Mouse (Mus musculus): ENCODE results near the gene Sco1. TPM values are rescaled to one million over a fixed set of nuclear protein-coding genes. Genes with fewer than 3 reads are reported as not detected.

Gene Sco1
- polyA plus RNA-seq, 1 experiment from 2014 or later: 20.3 TPM

GRCm38 (mm10) chr11:67099241-67099640, 46.8 kb downstream of the Sco1 start:
- Histone ChIP-seq H3K36me3 (ENCODE audit: control insufficient read depth, insufficient read depth, low read length) (no peaks in the 10 kb centered on the region), H3K27ac (ENCODE audit: low read depth, low read length) (no peak overlapping the region), H3K27me3 (replicated peaks; ENCODE audit: control insufficient read depth, insufficient read depth, low read length) (peaks cover 2% of the 10 kb centered on the region), H3K4me2 (no peak overlapping the region), H3K4me1 (replicated peaks; ENCODE audit: control insufficient read depth, insufficient read depth, low read length) (no peaks in the 10 kb centered on the region), H3K4me3 (ENCODE audit: low read depth, low read length) (no peak overlapping the region), H3K9me3 (ENCODE audit: control insufficient read depth, low read length) (no peaks in the 10 kb centered on the region), H3K9ac (ENCODE audit: low read depth, low read length) (no peak overlapping the region)
- 84% methylated on average over 16 of the region's 16 CpGs for WGBS
- DNase-seq (ENCODE audit: low spot score): no peak
- ATAC-seq (replicated peaks; ENCODE audit: low FRiP score): no peak

GRCm38 (mm10) chr11:67100169-67100568, 47.7 kb downstream of the Sco1 start:
- Histone ChIP-seq H3K4me3 (ENCODE audit: low read depth, low read length) (no peak overlapping the region), H3K27me3 (replicated peaks; ENCODE audit: control insufficient read depth, insufficient read depth, low read length) (no peaks in the 10 kb centered on the region; the same call in 1 of the 2 replicates), H3K9me3 (ENCODE audit: control insufficient read depth, low read length) (no peaks in the 10 kb centered on the region), H3K36me3 (ENCODE audit: control insufficient read depth, insufficient read depth, low read length) (no peaks in the 10 kb centered on the region), H3K9ac (ENCODE audit: low read depth, low read length) (no peak overlapping the region), H3K4me1 (replicated peaks; ENCODE audit: control insufficient read depth, insufficient read depth, low read length) (no peaks in the 10 kb centered on the region), H3K4me2 (no peak overlapping the region), H3K27ac (ENCODE audit: low read depth, low read length) (no peak overlapping the region)
- ATAC-seq (replicated peaks; ENCODE audit: low FRiP score): no peak
- DNase-seq (ENCODE audit: low spot score): no peak
- 26% methylated on average over 6 of the region's 6 CpGs for WGBS

- no peak for DNase-seq (ENCODE audit: low spot score)
- 27% methylated on average over 8 of the region's 8 CpGs for WGBS
These were observed 49.2 kb downstream of the Sco1 start for GRCm38 (mm10) chr11:67101713-67102112.

GRCm38 (mm10) chr11:67103256-67103655, 50.8 kb downstream of the Sco1 start:
- no peak overlapping the region for H3K4me2 ChIP-seq
- WGBS: 69% methylated on average over 9 of the region's 9 CpGs

More at GRCm38 (mm10) chr11:67101713-67102112, 49.2 kb downstream of the Sco1 start:
- Histone ChIP-seq H3K27me3 (replicated peaks; ENCODE audit: control insufficient read depth, insufficient read depth, low read length) (no peaks in the 10 kb centered on the region), H3K4me2 (no peak overlapping the region), H3K27ac (ENCODE audit: low read depth, low read length) (no peak overlapping the region), H3K9ac (ENCODE audit: low read depth, low read length) (no peak overlapping the region), H3K4me3 (ENCODE audit: low read depth, low read length) (no peak overlapping the region), H3K9me3 (ENCODE audit: control insufficient read depth, low read length) (no peaks in the 10 kb centered on the region), H3K4me1 (replicated peaks; ENCODE audit: control insufficient read depth, insufficient read depth, low read length) (no peaks in the 10 kb centered on the region), H3K36me3 (ENCODE audit: control insufficient read depth, insufficient read depth, low read length) (no peaks in the 10 kb centered on the region)
- ATAC-seq (replicated peaks; ENCODE audit: low FRiP score): no peak

GRCm38 (mm10) chr11:67104242-67104641, 51.8 kb downstream of the Sco1 start:
- DNase-seq (ENCODE audit: low spot score) (no peak), ATAC-seq (replicated peaks; ENCODE audit: low FRiP score) (no peak)
- no peak overlapping the region for H3K4me3 ChIP-seq (ENCODE audit: low read depth, low read length)
- no peaks in the 10 kb centered on the region for H3K4me1 ChIP-seq (replicated peaks; ENCODE audit: control insufficient read depth, insufficient read depth, low read length)
- no peak overlapping the region for H3K4me2 ChIP-seq
- H3K36me3 ChIP-seq (ENCODE audit: control insufficient read depth, insufficient read depth, low read length): no peaks in the 10 kb centered on the region
- no peak overlapping the region for H3K9ac ChIP-seq (ENCODE audit: low read depth, low read length)
- no peaks in the 10 kb centered on the region for H3K27me3 ChIP-seq (replicated peaks; ENCODE audit: control insufficient read depth, insufficient read depth, low read length)
- 68% methylated on average over 1 of the region's 1 CpGs for WGBS
- no peaks in the 10 kb centered on the region for H3K9me3 ChIP-seq (ENCODE audit: control insufficient read depth, low read length)
- H3K27ac ChIP-seq (ENCODE audit: low read depth, low read length): no peak overlapping the region

More at GRCm38 (mm10) chr11:67103256-67103655, 50.8 kb downstream of the Sco1 start:
- Histone ChIP-seq H3K4me1 (replicated peaks; ENCODE audit: control insufficient read depth, insufficient read depth, low read length) (no peaks in the 10 kb centered on the region), H3K36me3 (ENCODE audit: control insufficient read depth, insufficient read depth, low read length) (no peaks in the 10 kb centered on the region), H3K4me3 (ENCODE audit: low read depth, low read length) (no peak overlapping the region), H3K27me3 (replicated peaks; ENCODE audit: control insufficient read depth, insufficient read depth, low read length) (no peaks in the 10 kb centered on the region), H3K9ac (ENCODE audit: low read depth, low read length) (no peak overlapping the region), H3K9me3 (ENCODE audit: control insufficient read depth, low read length) (no peaks in the 10 kb centered on the region), H3K27ac (ENCODE audit: low read depth, low read length) (no peak overlapping the region)
- ATAC-seq (replicated peaks; ENCODE audit: low FRiP score) (no peak), DNase-seq (ENCODE audit: low spot score) (no peak)

- Histone ChIP-seq H3K36me3 (ENCODE audit: control insufficient read depth, insufficient read depth, low read length) (no peaks in the 10 kb centered on the region), H3K27ac (ENCODE audit: low read depth, low read length) (no peak overlapping the region), H3K9ac (ENCODE audit: low read depth, low read length) (no peak overlapping the region), H3K4me1 (replicated peaks; ENCODE audit: control insufficient read depth, insufficient read depth, low read length) (no peaks in the 10 kb centered on the region), H3K4me3 (ENCODE audit: low read depth, low read length) (no peak overlapping the region), H3K27me3 (replicated peaks; ENCODE audit: control insufficient read depth, insufficient read depth, low read length) (no peaks in the 10 kb centered on the region), H3K9me3 (ENCODE audit: control insufficient read depth, low read length) (no peaks in the 10 kb centered on the region), H3K4me2 (no peak overlapping the region)
- WGBS: 74% methylated on average over 11 of the region's 11 CpGs
- DNase-seq (ENCODE audit: low spot score) (no peak), ATAC-seq (replicated peaks; ENCODE audit: low FRiP score) (no peak)
These were observed 52.2 kb downstream of the Sco1 start for GRCm38 (mm10) chr11:67104714-67105113.

GRCm38 (mm10) chr11:67105689-67106088, 53.2 kb downstream of the Sco1 start:
- DNase-seq (ENCODE audit: low spot score) (no peak), ATAC-seq (replicated peaks; ENCODE audit: low FRiP score) (no peak)
- Histone ChIP-seq H3K9ac (ENCODE audit: low read depth, low read length) (no peak overlapping the region), H3K4me3 (ENCODE audit: low read depth, low read length) (no peak overlapping the region), H3K36me3 (ENCODE audit: control insufficient read depth, insufficient read depth, low read length) (no peaks in the 10 kb centered on the region), H3K27me3 (replicated peaks; ENCODE audit: control insufficient read depth, insufficient read depth, low read length) (no peaks in the 10 kb centered on the region), H3K9me3 (ENCODE audit: control insufficient read depth, low read length) (no peaks in the 10 kb centered on the region), H3K4me1 (replicated peaks; ENCODE audit: control insufficient read depth, insufficient read depth, low read length) (no peaks in the 10 kb centered on the region), H3K4me2 (no peak overlapping the region), H3K27ac (ENCODE audit: low read depth, low read length) (no peak overlapping the region)
- WGBS: 55% methylated on average over 4 of the region's 4 CpGs

GRCm38 (mm10) chr11:67106973-67107372, 54.5 kb downstream of the Sco1 start:
- Histone ChIP-seq H3K4me3 (ENCODE audit: low read depth, low read length) (no peak overlapping the region), H3K4me2 (no peak overlapping the region), H3K27me3 (replicated peaks; ENCODE audit: control insufficient read depth, insufficient read depth, low read length) (no peaks in the 10 kb centered on the region), H3K9ac (ENCODE audit: low read depth, low read length) (no peak overlapping the region), H3K27ac (ENCODE audit: low read depth, low read length) (no peak overlapping the region), H3K9me3 (ENCODE audit: control insufficient read depth, low read length) (no peaks in the 10 kb centered on the region), H3K36me3 (ENCODE audit: control insufficient read depth, insufficient read depth, low read length) (no peaks in the 10 kb centered on the region), H3K4me1 (replicated peaks; ENCODE audit: control insufficient read depth, insufficient read depth, low read length) (no peaks in the 10 kb centered on the region)
- 81% methylated on average over 10 of the region's 10 CpGs for WGBS
- no peak for DNase-seq (ENCODE audit: low spot score)
- no peak for ATAC-seq (replicated peaks; ENCODE audit: low FRiP score)

- Histone ChIP-seq H3K9ac (ENCODE audit: low read depth, low read length) (no peak overlapping the region), H3K9me3 (ENCODE audit: control insufficient read depth, low read length) (no peaks in the 10 kb centered on the region), H3K4me1 (replicated peaks; ENCODE audit: control insufficient read depth, insufficient read depth, low read length) (no peaks in the 10 kb centered on the region), H3K27me3 (replicated peaks; ENCODE audit: control insufficient read depth, insufficient read depth, low read length) (no peaks in the 10 kb centered on the region), H3K4me2 (no peak overlapping the region), H3K27ac (ENCODE audit: low read depth, low read length) (no peak overlapping the region), H3K4me3 (ENCODE audit: low read depth, low read length) (no peak overlapping the region), H3K36me3 (ENCODE audit: control insufficient read depth, insufficient read depth, low read length) (no peaks in the 10 kb centered on the region)
- 30% methylated on average over 5 of the region's 5 CpGs for WGBS
- ATAC-seq (replicated peaks; ENCODE audit: low FRiP score): peak; percentile 10; the same call in 1 of the 2 replicates
- DNase-seq (ENCODE audit: low spot score): no peak
These were observed 57.9 kb downstream of the Sco1 start for GRCm38 (mm10) chr11:67110168-67110948.
